Mouse (Mus musculus): ENCODE measurements around the gene Tnrc6c.

Tnrc6c gene

DNA sequence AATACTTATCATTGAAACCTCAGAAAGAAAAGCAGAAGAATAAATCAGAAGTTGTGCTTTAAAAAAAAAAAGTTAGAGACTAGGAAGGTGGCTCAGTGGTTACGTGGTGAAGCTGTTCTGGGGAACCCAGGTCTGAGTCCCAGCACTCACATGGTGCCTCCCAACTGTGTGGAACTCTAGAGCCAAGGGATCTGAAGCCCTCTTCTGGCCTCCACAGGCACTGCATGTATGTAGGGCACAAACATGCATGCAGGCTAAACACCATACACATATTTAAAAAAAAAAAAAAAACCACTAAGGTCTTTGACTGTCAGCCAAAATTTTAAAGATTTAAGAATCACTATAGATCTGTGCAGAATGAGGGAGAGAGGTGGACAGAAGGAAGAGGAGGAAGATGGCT lies 20.4 kb downstream of the Tnrc6c start:
- CTCF ChIA-PET: interaction anchor here (0.7 kb wide), 1 partner anchor 268 kb away, joined by 6 read pairs; no protein-coding TSS in a partner anchor

DNA sequence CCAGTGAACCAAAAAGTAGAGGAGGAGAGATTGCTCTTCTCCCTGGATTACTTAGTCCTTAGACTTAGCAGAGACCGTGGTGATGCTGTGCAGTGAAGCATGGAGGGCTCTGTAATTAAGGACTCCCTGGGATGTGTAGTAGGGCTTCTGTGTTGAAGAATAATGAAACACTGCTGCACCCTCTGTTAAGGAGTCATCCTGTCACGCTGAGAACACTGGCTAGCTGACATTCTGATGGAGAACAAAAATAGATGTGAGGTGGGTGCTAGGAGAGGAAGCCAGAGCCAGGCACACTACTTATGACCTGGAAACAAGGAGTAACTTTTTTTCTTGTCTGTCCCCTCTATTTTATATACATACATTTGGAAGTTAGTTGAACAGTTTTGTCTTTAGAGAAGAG lies 22.6 kb downstream of the Tnrc6c start:
- CTCF ChIA-PET: interaction anchor here (0.6 to 0.7 kb wide), 2 partner anchors 11 to 423 kb away, joined by 4 to 10 read pairs; no protein-coding TSS in a partner anchor

DNA sequence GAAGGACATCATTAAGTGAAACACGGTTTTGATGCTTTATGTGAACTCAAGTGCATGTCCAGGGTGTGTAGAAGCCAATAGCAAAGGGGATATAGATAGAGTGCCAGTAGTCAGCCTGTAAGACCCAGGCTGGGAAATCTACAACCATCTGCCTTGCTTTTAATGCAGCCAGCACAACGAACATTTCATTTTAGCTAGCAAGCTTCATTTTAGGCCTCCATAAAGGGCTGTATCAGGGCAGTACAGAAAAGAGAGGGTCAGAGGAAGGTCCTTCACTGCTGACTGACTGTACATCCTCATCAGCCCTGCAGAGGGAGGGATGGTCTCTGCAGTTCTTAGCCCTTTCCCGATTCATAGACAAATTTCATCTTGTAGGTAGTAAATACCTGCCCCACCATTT lies 23.0 kb downstream of the Tnrc6c start:
- CTCF ChIA-PET: interaction anchor here (0.6 to 0.7 kb wide), 2 partner anchors 12 to 423 kb away, joined by 4 to 10 read pairs; no protein-coding TSS in a partner anchor

DNA sequence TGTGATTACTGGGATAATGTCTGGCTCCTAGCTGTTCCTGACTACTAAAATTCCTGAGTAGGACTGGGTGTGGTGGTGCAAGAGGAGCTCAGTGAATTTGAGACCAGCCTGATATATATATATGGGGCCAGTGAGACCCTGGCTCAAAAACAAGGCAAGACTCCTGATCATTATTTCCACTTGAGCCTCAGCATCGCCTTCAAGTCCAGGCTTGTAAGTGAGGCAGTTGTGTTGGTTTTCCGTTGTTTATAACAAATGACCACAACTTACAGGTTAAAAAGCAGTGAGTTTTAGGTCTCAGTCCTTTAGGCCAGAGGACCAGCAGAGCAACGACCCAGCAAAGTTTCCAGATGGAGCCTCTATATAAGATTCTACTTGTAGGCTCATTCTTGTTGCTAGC lies 23.5 kb downstream of the Tnrc6c start:
- CTCF ChIA-PET: interaction anchor here (0.5 to 0.7 kb wide), 2 partner anchors 110 to 424 kb away, joined by 3 to 4 read pairs; no protein-coding TSS in a partner anchor

DNA sequence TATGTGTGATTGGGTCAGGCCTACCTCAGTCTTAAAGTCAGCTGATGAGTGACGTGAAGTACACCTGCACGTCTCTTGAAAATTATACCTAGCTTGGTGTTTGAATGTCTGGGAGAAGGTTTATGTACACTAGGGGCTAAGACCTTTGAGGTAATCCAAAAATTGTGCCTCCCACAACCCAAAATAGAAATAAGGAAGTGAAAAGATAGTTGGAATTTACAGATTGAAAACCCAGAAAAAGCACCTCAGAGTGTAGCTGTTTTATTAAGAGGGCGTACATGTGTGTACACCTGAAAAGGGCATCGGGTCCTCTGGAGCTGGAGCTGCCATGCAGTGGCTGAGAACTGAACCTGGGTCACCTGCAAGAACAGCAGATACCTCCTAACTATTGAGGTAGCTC lies 24.1 kb downstream of the Tnrc6c start:
- CTCF ChIA-PET: interaction anchor here (0.5 kb wide), 1 partner anchor 110 kb away, joined by 3 read pairs; no protein-coding TSS in a partner anchor

DNA sequence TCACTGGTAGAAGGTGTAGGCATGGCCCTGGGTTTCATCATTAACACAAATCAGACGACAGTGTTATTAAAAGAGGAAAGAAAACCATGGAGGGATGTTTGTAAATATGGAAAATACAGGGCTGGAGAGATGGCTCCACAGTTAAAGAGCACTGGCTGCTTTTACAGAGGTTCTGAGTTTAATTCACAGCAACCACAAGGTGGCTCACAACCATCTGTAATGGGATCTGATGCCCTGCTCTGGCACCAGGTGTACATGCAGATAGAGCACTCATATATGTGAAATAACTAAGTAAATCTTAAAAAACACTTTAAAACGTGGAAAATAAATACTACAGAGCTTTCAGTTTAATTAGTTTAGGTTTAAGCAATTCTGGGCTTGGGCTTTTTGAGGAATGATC lies 24.7 kb downstream of the Tnrc6c start:
- CTCF ChIA-PET: interaction anchor here (1.0 kb wide), 1 partner anchor 9 kb away, joined by 3 read pairs; no protein-coding TSS in a partner anchor

DNA sequence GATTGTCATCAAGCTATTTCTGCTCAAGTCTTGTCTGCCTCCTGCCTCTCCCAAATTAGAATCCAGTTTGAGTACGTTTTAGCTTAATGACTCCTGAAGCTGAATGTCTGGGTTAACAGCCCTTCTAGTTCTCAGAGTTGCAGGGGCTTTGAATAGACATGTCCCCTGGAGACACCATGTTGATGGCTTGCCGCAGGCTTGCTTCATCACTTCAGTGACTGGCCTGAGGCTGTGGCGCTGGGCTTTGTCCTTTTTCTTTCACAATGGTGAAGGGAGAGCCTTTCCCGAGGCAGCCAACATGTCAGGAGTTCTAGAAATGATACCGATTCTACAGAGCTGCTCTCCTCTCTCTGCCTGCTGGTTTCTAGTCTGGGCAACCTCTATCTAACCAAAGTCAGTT lies 30.6 kb downstream of the Tnrc6c start:
- CTCF ChIA-PET: no interaction called here

DNA sequence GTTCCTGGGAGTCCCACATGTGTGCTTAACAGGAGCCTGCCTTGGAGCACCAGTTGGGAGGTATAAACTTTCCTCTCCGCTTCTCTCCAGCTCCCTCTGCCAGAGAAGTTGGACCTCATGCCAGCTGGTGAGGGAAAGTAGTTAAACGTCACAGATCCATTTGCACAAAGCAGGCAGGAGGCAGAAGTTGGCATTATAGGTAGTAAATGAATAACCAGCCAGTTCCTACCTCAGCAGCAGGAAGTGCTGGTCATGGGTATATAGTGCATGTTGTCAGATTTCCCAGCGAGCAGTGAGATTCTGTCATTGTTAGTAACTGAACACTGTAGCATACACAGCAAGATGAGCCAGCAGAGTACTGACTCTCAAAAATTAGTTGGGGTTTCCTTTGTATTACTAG lies 31.4 kb downstream of the Tnrc6c start:
- CTCF ChIA-PET: interaction anchor here (0.5 to 0.7 kb wide), 3 partner anchors 14 to 297 kb away, joined by 3 to 5 read pairs (median 4); no protein-coding TSS in a partner anchor

DNA sequence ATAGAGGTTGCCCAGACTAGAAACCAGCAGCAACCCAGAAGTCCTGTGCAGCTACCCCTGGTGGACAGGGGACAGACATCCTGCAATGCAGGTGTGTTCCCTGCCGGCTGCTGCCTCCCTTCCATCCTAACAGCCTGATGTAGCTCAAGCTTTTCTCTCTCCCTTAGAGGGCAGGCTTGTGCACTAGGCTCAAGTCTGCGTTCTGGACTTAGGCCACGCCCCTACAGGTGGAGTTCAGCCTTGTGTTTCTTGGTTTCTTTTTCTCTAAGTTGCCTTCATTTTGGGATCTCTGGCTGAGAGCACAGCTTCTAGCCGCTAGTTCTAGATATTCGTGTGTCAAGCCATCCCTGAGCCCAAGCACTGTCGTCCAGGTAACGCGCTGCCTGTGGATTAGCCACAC lies 31.9 kb downstream of the Tnrc6c start:
- CTCF ChIA-PET: interaction anchor here (0.5 kb wide), 1 partner anchor 298 kb away, joined by 4 read pairs; no protein-coding TSS in a partner anchor

DNA sequence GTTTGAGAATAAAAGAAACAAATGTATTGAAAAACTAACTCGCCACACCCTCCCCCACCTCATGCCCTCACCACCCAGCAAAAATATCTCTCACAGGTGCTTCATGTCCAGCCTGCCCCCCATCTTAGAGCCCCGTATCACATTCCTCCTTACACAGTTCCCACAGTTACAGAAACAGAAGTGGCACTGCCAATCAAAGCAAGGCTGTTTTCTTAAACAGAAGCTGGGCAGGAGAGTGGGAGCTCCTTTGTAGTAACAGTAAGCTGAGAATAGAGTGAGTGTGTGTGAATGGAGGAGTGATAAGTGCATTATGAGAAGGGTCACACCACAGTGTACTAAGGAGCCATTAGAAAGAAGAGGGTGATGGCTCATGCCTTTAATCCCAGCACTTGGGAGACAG lies 34.5 kb downstream of the Tnrc6c start:
- CTCF ChIA-PET: no interaction called here

DNA sequence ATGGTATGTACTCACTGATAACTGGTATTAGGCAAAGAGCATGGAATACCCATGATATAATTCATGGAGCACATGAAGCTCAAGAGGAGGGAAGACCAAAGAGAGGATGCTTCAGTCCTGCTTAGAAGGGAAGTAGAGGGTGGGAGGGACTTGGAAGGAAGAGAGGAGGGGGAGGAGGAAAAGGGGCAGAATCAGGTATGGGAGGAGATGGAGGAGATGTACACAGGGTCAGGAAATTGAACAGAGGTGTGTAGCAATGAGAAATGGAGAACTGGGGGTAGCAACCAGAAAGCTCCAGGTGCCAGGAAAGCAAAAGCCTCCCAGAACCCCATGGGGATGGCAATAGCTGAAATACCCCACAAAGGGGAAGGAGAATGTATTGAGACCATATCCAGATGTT lies 37.2 kb downstream of the Tnrc6c start:
- CTCF ChIA-PET: no interaction called here

DNA sequence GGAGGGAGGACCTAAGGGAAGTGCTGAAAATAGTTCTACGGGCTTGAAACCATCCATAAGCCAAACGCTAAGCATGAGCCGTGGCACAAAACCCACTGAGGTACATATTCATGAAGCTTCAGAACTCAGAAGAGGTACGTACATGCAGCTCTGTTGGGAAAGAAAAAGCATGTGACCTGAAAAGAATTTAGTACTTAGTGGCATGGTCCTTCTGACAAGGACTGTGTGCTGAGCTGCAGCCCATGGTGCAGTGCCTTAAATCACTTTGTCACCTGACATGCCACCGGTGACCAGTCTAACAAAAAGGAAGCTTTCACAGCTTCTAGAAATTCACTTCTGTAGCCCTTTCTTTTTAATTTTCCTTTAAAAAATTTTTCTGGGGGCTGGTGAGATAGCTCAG lies 40.0 kb downstream of the Tnrc6c start:
- CTCF ChIA-PET: interaction anchor here (0.6 kb wide), 1 partner anchor 843 kb away, joined by 3 read pairs; no protein-coding TSS in a partner anchor

DNA sequence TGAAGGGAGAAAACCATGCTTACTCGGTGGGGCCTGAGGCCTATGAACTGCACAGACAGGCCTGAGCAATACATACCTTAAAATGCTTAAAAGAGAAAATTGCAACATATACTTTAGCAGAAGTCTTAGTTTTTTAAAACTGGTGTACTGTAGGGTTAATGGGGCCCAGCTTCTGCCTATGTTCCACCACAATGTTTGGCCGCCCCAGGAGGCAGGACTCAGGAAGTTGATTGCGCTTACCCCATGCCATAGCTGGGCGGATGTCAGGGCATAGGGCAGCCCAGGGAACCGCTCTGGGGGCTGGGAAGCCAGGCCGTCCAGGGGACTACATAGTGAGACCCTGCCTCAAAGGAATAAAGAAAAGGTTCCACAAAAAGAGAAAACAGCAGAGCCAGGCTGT lies 42.5 kb downstream of the Tnrc6c start:
- CTCF ChIA-PET: interaction anchor here (0.8 kb wide), 1 partner anchor 85 kb away, joined by 5 read pairs; the partner anchor contains the start of genes Tmc6 and Tmc8

DNA sequence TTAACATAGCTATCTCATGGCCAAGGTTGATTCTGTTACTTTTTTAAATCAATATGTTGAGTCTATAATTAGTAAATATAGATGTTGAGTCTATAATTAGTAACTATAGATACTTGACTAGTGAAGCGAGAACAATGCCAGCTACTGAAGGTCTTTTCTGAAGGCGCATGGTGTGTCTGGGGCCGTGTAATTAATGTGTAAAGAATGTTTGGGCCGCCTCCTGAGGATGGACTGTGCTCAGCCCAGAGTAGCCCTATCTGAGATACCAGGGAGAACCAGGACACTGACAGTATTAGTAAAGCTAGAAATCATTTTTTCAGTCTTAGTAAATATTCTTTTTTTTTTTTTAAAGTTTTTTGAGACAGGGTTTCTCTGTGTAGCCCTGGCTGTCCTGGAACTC lies 46.8 kb downstream of the Tnrc6c start:
- CTCF ChIA-PET: no interaction called here

DNA sequence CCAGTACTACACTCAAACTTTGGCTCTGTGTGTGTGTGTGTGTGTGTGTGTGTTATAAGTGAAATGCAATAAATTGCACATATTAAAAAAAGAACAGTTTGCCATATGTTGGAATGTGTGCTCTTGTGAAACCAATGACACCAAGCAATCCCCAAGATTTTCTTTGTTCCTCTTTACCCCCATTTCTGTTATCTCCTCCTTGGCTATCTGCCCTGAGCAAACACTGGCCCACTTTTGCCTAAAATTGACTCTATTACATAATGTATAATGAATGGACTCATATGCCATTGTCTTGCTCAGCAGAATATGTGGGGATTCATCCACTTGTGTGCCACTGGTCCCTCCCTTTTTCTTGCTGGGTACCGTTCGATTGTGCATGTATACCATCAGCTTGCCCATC lies 52.2 kb downstream of the Tnrc6c start:
- CTCF ChIA-PET: no interaction called here

DNA sequence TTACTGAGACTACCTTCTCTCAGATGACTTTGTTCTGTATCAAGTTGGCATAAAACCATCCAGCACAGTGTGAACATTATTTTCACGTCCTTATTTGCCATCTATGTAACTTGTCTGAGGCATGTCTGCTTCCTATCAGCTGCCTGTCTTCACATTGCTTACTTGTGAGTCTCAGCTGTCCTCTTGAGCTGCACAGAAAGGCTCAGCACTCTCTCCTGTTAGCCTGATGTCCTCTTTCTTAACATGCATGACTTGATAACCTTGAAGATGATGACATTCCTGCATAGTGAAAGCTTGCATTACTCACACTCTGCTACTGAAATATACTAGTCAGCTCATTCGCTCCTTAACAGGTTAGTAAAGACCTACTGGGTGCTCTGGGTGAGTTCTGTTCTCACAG lies 53.1 kb downstream of the Tnrc6c start:
- CTCF ChIA-PET: no interaction called here

DNA sequence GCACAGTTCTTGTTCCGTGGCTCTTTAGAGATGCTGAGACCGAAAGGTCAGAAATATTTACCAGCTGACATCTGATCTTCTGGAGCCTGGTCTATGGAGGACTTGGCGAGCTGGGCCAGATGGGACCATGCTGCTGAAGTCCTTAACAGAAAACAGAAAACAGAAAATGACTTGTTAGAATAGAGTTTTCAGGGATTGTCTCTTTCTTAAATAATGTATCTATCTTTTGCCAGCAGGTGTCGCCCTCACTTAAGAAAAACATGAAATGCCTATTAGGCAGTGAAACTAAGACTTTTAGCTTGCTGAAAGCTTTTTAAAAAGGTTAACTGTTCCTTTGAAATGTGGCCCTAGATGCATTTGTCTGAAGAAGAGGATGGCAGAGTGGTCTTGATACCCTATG lies 55.2 kb downstream of the Tnrc6c start:
- CTCF ChIA-PET: interaction anchor here (0.7 to 1.0 kb wide), 5 partner anchors 9 to 375 kb away, joined by 3 to 4 read pairs (median 4); no protein-coding TSS in a partner anchor

DNA sequence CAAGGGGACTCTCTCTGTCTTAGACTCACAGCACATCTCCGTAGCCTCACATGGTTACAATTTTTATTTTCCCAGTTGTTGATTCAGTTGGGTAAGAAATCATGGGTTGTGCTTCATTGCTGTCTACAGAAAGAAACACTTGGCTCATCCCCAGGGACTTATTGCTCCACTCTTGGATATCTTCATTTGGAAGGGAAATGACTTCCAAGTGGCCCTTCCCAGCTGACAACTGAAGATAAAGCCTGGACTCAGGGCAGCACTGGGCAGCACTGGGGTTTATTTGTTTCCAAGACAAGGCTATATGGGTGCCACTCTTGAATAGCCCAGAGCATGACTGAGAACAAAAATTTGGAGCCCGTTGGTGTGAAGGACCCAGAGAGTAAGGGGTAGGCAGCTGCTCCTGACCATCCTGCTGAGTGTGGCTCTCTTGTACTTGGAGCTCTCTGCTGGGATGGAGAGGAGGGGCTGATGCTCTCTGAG lies 56.8 kb downstream of the Tnrc6c start:
- CTCF ChIA-PET: no interaction called here

DNA sequence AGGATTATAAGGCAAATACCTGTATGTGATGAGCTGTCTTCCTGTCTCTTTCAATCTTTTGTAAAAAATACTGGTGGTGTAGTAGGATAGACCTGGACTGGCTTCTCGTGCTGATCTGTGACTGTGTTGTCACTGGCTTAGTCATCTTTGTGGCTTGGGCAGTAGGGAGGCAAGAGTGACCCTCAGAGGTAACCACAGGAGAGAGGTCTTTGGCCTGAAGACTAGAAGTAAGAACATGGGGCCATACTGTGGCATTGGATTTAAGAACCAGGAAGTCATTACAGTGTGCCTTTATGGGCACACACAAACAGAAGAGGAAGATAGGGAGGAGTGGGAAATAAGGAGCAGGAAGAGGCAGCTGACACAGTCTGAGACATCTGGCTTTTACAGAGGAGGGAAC lies 58.0 kb downstream of the Tnrc6c start:
- CTCF ChIA-PET: no interaction called here

DNA sequence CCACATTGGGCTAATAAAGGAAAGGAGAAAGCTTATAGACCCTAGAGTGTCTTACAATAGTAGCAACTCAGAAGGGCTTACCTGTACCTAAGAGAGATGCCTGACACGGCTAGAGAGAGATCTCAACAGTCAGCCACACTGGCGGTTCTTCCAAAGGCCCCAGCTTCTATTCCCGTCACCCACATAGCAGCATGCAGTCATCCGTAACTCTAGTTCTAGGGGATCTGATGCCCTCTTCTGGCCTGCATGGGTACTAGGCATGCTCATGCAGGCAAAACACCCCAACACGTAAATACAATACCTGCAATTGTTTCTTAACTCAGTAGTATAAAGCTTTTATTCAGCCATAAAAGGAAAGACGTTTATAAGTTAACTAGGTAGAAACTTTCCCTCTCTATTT lies 59.3 kb downstream of the Tnrc6c start:
- CTCF ChIA-PET: interaction anchor here (0.6 kb wide), 1 partner anchor 82 kb away, joined by 6 read pairs; no protein-coding TSS in a partner anchor

DNA sequence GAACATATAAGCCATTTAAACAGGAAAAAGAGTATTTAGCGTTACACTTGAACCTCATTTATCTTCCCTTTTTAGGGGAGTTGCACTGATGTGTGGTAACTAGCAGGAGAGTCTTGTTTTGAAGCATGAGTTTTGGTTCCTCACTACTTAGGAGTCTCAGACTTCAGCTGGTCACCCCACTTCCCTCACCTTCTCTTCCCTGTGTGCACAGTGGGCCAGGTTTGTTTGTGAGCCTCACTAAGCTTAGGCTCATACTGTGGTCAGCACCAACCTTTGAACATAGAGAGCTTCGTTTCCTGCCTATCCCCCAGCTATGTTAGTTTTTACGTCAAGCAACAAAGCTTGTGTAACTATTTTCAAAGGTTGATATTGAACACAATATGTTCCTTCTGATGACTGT lies 64.7 kb downstream of the Tnrc6c start:
- CTCF ChIA-PET: interaction anchor here (1.6 to 2.2 kb wide), 3 partner anchors 9 to 64 kb away, joined by 3 to 5 read pairs (median 4); no protein-coding TSS in a partner anchor

DNA sequence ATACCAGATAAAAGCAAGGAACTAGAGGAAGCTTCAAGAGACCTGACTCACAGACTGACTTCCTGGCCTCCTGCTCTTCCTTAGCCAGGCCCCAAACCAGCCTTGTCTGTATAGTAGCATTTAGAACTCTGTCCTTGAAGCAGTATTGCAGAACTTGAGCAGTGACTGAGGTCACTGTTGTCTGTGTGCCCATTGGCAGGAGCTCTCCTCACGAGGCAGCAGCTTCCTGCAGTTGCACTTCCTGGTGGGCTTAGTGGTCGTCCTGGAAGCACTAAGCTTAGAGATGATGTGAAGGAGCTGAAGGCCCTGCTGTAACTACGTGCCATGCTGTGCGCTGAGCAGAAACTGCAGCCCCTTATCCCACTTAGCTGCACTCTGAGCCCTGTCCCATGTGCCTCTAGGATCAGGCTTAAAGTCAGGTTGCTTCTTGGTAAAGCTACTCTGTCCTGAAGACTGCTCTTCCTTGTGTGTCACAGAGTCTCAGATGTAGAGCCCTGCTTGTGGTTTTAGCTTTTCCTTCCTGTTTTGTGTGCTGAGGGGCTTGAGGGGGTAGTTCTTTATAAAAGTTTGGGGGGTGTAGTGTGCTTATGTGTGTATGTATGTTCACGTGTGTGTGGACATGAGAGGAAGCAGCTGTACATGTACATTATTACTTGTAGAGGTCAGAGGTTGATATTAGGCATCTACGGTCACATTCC lies 70.7 kb downstream of the Tnrc6c start:
- CTCF ChIA-PET: interaction anchor here (0.8 kb wide), 1 partner anchor 45 kb away, joined by 3 read pairs; no protein-coding TSS in a partner anchor

DNA sequence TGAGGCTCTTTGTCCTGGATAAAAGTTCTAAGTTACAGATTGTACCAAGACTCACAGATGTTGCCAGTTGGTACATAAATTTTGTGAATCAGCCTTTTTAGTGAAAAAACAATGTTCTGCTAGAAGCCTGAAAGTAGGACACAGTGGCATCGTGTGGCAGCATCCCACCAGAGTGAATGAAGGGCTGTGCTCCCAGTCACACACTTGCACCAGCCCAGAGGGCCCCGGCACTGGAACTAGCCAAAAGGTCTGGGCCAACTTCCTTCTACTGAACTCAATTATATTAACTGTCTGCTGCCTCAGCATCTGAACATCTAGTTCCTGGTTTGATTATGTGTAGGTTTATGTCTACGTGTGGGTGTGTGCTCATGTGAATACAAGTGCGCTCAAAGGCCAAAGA lies 72.9 kb downstream of the Tnrc6c start:
- CTCF ChIA-PET: no interaction called here

All from spleen, embryonic (tissue).